Mouse (Mus musculus): ENCODE data around the gene Cfap58. TPM values are rescaled to one million over a fixed set of nuclear protein-coding genes. Genes with fewer than 3 reads are reported as not detected.

Gene Cfap58
- total RNA-seq, 2 experiments from 2014 or later, result 0.08 to 0.14 TPM

DNA sequence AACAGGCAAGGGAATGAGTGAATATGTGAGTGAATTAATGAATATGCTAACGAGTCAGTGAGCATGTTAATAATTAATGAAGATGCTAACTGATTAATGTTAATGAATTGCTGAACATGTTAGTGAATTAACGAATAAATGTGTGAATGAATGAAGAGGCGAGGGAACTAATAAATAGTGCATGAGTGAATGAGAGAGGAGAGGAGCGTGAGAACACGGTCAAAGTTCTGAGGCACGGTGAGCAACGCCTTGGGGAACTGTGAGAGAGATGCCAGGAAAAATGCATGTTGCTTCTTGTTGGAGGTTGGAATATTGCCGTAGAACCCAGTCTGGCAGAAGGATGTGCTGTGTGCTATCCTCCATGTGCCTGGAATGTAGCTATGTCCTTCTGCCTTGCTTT lies 33.6 kb downstream of the Cfap58 start:
- DNase-seq (ENCODE audit: low spot score in 2 of 2), result no peak

- no peak for DNase-seq (ENCODE audit: low spot score in 2 of 2)
These were observed 40.7 kb downstream of the Cfap58 start for GRCm38 (mm10) chr19:47978109-47978701.

DNA sequence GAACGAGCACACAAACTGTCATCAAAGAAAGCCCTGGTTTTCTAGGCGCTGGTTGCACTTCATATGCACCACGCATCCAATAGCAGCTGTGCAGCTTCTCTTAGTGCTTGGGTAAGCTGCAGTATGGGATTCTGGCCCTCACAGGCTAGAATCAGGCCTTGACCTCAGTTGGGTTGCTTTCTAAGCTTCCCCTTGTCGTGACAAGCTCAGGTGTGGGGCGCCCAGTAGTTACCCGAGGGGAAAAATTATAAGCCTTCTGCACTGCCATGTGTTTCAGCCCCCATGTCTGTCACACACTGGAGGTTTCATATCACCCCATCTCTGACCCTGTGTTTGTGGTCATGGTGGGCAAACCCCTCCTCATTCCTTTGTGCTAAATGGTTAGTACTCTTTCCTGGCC lies 42.0 kb downstream of the Cfap58 start:
- no peak for DNase-seq (ENCODE audit: low spot score in 2 of 2)

GRCm38 (mm10) chr19:47980241-47980640 lies 42.8 kb downstream of the Cfap58 start:
- DNase-seq (ENCODE audit: low spot score in 2 of 2), result no peak

DNA sequence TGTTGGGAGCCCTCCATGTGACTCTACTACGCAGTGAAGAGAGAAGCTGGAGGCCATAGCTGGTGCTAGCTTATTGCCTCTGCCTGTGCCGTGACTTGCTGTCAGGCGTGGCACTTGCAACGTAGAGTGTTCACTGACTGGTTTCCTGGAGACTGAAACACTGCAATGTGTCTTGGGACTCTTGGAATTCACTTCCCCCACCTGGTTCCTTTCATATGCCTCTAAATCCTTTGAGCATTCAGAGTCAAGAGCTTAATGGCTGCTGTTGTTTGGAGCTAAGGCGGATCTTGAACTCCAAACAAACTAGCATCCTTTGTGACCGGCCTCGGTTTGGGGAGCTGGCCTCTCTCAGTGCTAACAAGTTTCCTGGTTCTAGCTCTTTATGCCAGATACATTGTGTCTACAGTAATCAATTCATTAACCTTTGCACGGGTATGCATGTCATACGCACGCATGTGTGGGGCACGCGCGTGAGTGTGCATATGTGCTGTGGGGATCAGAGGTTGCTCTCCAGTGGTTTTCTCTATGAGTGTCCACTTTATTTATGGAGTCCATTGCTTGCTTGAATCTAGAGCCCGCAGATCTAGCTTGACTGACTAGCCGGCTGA lies 48.2 kb downstream of the Cfap58 start:
- no peak for DNase-seq (ENCODE audit: low spot score in 2 of 2)

- DNase-seq (ENCODE audit: low spot score in 2 of 2), result no peak
These were observed 50.5 kb downstream of the Cfap58 start for GRCm38 (mm10) chr19:47987986-47988385.

DNA sequence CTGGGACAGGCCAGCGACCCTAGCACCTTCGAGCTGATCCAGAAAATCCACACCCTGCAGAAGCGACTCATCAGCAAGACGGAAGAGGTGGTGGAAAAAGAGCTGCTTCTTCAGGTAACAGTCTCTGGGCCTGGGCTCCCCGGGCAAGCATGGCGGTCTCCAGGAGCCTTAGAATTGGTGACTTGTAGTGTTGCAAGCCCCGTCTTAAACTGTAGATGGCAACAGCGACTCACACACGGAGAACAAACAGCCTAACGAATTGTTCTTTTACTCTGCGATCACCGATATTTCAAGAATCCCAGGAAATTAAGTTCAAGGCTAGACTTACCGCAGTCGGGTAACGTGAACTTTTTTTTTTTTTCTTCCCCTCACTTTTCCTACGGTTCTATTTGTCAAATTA lies 51.0 kb downstream of the Cfap58 start:
- DNase-seq (ENCODE audit: low spot score in 2 of 2), result no peak

DNA sequence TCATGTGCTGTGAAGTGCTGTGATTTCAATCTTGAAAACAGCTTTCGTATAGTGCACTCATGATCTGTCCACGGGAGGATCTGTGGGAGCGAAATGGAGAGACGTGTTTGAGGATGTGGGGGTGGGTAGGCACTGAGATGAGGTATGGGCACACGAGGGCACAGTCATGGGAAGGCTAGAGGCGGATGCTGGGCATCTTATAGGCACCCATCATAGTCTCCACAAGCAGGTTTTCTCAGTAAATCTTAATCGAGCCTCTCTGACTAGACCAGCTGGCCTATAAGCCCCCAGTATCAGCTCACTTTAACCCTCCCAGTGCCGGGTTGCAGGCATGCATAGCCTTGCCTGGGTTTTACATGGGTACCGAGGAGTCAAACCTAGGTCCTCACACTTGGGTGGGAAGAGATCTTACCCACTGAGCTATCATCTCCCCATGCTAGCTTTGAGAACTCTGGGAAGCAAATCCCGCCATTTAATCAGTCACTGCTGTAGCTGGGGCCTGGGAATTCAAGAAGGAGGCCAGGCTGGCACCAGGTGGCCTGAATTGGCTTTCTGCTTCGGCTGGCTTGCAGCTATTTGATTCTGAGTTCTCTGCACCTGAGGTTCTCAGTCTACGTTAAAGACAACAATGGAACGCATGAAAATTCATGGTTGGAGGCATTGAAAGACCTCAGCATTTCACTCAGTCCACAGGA lies 51.6 kb downstream of the Cfap58 start:
- no peak for DNase-seq (ENCODE audit: low spot score in 2 of 2)

- no peak for DNase-seq (ENCODE audit: low spot score in 2 of 2)
These were observed 52.1 kb downstream of the Cfap58 start for GRCm38 (mm10) chr19:47989575-47989891.

DNA sequence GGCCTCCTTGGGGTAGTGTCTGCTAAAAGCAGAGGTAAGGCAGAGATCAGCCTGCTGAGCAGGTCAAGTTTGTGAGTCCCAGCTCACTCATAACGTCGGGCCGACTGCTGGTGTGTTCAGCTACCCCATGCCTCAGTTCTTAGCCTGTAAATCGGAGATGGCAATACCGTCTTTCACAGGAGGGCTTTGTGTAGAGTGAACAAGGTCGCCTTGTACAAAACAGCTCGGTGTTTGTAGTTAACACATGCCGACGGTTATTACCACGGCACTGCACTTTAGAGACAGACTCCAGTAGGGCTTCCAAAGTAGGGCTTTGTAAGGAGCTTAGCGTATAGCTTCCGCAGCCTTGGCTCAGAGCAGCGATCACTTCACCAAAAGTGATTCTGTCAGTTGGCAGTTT lies 63.8 kb downstream of the Cfap58 start:
- no peak for DNase-seq (ENCODE audit: low spot score in 2 of 2)

- no peak for DNase-seq (ENCODE audit: low spot score in 2 of 2)
These were observed 64.3 kb downstream of the Cfap58 start for GRCm38 (mm10) chr19:48001774-48002173.

DNA sequence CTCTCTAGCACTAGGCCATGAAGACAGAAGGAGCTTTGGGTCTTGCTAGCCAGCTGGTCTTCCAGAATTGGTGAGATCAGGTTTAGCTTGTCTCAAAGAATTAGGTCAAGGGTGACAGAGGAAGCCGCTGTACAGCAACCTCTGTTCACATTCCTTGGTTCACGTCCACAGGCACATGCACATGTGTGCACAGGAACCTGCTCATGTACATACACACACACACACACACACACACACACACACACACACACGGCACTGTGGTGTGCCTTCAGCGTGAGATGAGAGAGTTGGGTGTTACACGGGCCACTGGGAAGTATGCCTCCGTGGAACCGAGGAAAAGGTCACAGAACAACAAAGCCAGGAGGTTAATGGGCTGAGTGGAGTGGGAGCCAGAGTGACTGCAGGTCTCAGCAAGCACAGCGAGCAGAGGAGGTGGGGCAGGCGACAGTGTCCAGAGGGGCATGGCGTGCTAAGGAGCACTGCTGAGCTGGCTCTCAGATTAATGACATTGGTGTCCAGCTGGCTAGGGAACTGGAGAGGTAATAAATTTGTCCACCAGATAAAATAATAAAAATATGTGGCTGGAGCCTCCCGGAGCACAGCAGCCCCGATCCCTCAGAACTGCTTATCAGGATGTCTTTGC lies 71.4 kb downstream of the Cfap58 start:
- no peak for DNase-seq (ENCODE audit: low spot score in 2 of 2)

DNA sequence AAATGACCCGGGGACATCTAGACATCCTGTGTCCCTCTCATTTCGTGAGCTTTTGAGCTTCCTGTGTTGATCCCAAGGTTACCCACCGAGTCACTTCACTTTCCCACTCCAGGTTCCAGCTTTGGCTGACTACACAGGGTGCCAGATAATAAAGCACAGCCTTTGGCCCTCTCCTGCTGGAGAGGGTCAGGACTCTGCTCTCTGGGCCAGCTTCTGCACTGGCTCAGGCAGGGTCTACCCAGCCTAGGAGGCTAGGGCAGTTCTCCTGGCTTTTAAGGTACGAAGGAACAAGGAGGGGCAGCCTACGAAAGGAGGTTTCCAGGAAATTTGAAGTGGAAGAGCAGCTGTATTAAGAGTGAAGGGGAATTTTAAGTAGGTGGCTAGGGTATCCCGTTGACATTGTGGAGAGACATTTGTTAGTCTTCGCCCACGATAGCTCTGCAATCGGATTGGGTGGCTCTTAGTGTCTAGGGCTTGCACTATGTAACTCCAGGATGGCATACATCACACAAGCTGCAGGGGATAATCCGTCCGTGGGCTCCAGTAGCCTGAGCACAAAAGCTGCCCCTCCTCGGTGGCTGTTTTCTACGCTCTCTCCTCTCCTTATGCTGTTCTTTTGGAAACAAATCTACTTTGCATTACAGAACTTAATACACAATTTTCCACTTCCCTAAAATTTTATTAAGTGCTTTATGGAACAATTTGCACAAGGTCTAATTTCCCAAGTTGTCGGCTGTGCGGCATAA lies 72.3 kb downstream of the Cfap58 start:
- DNase-seq (ENCODE audit: low spot score in 2 of 2), result no peak

DNA sequence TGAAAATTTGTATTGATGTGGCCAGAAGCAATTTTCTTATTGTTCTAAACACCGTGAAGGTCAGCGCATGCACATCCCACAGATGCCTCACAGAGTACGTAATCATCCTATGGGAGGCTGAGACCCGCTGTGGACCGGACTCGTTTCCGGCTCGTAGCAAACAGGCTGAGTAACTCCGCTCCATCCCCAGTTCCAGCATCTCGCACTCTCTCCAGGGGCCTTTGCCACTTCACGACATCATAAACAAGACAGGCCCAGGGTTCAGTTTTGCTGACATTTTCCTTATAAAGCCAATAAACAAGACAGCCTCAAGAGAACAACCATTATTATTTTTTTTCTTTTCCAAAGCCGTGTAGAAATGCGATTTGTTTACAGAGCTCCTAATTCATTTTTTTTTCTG lies 82.6 kb downstream of the Cfap58 start:
- no peak for DNase-seq (ENCODE audit: low spot score in 2 of 2)

- no peak for DNase-seq (ENCODE audit: low spot score in 2 of 2)
These were observed 84.0 kb downstream of the Cfap58 start for GRCm38 (mm10) chr19:48021435-48021834.

DNA sequence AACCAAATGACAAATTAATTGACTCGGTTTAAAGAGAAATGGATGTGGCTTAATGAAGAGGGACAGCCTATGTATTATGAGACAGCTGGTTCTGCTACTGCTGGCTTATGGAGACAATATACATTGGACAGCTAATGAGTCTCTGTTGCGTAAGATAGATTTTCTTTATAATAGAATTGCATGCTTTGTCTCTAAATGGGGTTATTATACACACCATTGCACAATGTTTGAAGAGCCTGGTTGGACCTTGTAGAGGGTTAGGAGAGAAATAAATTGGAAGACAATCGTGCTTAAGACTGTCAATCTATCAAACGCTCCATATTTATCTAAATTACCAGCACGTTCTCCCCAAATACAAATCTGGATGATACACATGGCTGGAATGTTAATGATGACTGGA lies 85.3 kb downstream of the Cfap58 start:
- no peak for DNase-seq (ENCODE audit: low spot score in 2 of 2)

GRCm38 (mm10) chr19:48023726-48024125 lies 86.3 kb downstream of the Cfap58 start:
- no peak for DNase-seq (ENCODE audit: low spot score in 2 of 2)

- DNase-seq (ENCODE audit: low spot score in 2 of 2), result no peak
These were observed 87.9 kb downstream of the Cfap58 start for GRCm38 (mm10) chr19:48025366-48025765.

DNA sequence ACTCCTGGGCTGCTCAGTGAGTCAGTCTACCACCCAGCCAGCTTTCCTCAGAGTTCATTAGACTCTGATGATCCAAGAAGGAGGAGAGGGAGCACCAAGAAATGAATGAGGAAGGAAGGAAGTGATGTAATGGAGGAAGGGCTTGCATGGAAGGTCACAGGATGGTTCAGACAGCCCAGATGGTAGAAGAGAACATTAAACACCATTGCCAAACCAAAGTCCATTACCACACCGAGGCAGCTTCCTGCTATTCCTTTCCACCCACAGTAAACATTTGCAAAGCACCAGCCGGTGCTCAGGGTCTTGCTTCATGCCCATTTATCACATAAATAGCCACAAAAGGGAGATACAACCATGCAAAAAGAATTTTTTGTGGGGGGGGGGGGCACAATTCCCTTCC lies 89.4 kb downstream of the Cfap58 start:
- DNase-seq (ENCODE audit: low spot score in 2 of 2), result no peak

DNA sequence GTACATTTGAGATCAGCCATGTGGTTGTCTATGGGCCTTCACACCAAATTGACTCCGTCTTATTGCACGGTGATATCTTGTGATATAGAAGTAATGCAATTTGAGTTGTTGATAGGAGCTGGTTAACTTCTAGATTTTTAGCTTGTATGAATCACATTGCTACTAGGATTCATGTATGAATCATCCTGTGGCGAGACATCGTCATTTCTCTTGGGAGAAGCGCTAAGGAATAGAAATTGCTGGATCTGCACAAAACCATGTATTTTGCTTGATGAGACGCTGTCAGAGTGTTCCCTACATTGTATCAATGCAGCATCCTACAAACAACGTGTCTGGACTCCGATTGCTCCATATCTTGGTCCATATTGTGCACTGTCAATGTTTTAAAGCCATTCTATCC lies 102.1 kb downstream of the Cfap58 start:
- DNase-seq (ENCODE audit: low spot score in 2 of 2), result no peak

GRCm38 (mm10) chr19:48047315-48047714 lies 109.8 kb downstream of the Cfap58 start:
- DNase-seq (ENCODE audit: low spot score in 2 of 2), result no peak

DNA sequence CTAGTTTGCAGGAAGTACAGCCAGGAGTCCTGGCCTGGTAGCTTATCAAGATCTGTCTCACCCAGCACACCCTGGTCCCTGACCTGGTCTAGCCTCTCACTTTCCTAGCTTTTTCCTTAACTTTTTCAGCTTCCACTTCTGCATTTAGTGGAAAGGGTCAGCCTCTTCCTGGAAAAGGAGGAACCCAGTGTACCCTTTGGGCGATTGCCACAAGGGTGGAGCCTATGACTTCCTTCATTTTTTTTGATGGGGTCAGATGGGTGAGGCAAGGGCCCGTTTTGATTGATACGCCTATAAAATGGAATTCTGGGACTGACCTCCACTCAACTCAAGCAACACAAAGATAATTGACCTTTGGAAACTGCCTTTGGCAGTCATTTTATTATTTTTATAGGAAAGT lies 111.9 kb downstream of the Cfap58 start:
- DNase-seq (ENCODE audit: low spot score in 2 of 2), result no peak

Measured in adrenal gland, postnatal 4 days (tissue).